Mouse (Mus musculus) liver, embryonic 11.5 days (tissue): ENCODE results near the gene Bloc1s2. TPM values are rescaled to one million over a fixed set of nuclear protein-coding genes. Genes with fewer than 3 reads are reported as not detected.

Experiments
- ATAC-seq: fragments of 200-750 bp; cut with Nextera tagmentation; replicated peaks from 2 replicates; pipeline ENCODE4 v1.8.0; 2017; ENCODE audit warnings: moderate number of reproducible peaks, mild to moderate bottlenecking, moderate TSS enrichment, moderate library complexity; ENCODE audit not compliant: low FRiP score
- DNase-seq: peaks from one replicate; pipeline ENCODE4 v3.0.0-alpha.2; 2017; ENCODE audit warnings: low spot score
- H3K27ac ChIP-seq: fragments of 300-500 bp; sonication (generic); 2 replicates; pipeline ENCODE4 v1.5.1; 2014; ENCODE audit warnings: mild to moderate bottlenecking, low read depth, low read length, control low read depth
- H3K27me3 ChIP-seq: fragments of 300-500 bp; sonication (generic); replicated peaks from 2 replicates; pipeline ENCODE4 v1.6.1; 2014; ENCODE audit warnings: low read length, mixed read lengths; ENCODE audit not compliant: control insufficient read depth, insufficient read depth
- H3K36me3 ChIP-seq: fragments of 300-500 bp; sonication (generic); 2 replicates; pipeline ENCODE4 v1.6.1; 2014; ENCODE audit warnings: mild to moderate bottlenecking, low read length, moderate library complexity, mixed read lengths; ENCODE audit not compliant: control insufficient read depth, insufficient read depth
- H3K4me1 ChIP-seq: fragments of 300-500 bp; sonication (generic); replicated peaks from 2 replicates; pipeline ENCODE4 v1.6.1; 2014; ENCODE audit warnings: low read length, mixed read lengths; ENCODE audit not compliant: control insufficient read depth, insufficient read depth
- H3K4me2 ChIP-seq: fragments of 300-500 bp; sonication (generic); 2 replicates; pipeline ENCODE4 v1.6.1; 2014; ENCODE audit warnings: mild to moderate bottlenecking, control low read depth, moderate library complexity
- H3K4me3 ChIP-seq: fragments of 300-500 bp; sonication (generic); 2 replicates; pipeline ENCODE4 v1.5.1; 2014; ENCODE audit warnings: low read depth, low read length, control low read depth
- H3K9ac ChIP-seq: fragments of 300-500 bp; sonication (generic); 2 replicates; pipeline ENCODE4 v1.6.1; 2014; ENCODE audit warnings: low read depth, low read length, control low read depth
- H3K9me3 ChIP-seq: fragments of 300-500 bp; sonication (generic); 2 replicates; pipeline ENCODE4 v1.6.1; 2016; ENCODE audit warnings: low read length, inconsistent platforms, mixed read lengths; ENCODE audit not compliant: control insufficient read depth
- WGBS: fragments of 180-500 bp; shearing (Covaris S2); extraction: QIAGEN DNeasy Blood & Tissue Kit; methylation state at CpG from one replicate; pipeline ENCODE4 v1.1.7; 2014; 5-methylcytosine and 5-hydroxymethylcytosine counted together
- polyA plus RNA-seq: library from polyadenylated mRNA; unstranded; fragments of >200 nt; fragmentation: Nextera tagmentation; extraction: Ambion mirVana; gene quantifications from 2 replicates; pipeline ENCODE4 v1.2.1, GENCODE M21; 2014

The Bloc1s2 gene
- polyA plus RNA-seq, 1 experiment from 2014 or later: 93.0 TPM

DNA sequence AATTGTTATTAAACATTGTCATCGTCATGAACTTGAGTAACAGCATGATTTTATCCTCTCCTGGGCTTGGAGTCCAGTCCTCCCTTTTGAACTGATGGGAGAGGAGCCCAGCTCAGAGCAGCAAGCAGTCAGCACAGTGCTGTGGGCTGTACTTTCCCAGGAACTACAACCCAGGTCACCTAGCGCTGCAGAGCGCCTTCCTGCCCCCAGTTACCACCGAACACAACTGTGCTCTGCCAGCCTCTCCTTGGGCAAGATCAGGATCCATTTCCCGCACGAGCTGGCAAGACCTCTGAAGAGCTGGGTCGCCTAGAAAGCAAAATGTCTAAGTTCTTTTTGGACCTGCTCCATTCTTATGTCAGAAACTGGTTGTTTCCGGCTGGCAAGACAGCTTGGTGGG lies 28.6 kb upstream of the Bloc1s2 start:
- WGBS: 65% methylated on average over 8 of the region's 8 CpGs
- no peak overlapping the region for H3K9ac ChIP-seq

DNA sequence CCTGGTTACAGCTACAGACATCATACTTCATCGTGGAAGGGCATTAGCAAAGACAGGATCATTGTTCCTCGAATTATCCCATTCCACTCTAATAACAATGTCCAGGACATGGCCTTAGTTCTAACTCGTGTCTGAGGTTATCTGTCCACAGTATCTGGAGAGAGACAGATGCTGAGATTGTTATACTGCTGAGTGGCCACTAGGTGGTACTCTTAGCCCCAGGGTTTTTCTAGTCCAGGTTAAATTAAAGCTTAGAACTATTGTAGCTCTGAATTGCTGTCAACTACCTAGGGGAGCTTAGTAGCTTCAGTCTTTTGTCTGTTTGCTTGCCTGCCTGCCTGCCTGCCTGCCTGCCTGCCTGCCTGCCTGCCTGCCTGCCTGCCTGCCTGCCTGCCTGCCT lies 15.3 kb upstream of the Bloc1s2 start:
- DNase-seq (no peak), ATAC-seq (no peak)
- 10% methylated on average over 3 of the region's 3 CpGs for WGBS
- H3K4me2 ChIP-seq: no peak overlapping the region
- H3K4me3 ChIP-seq: no peak overlapping the region
- H3K27me3 ChIP-seq: 0 out of 2 replicates have a peak, but pooled peaks cover 2% of the 10 kb centered on the region
- H3K9me3 ChIP-seq: no peaks in the 10 kb centered on the region
- no peaks in the 10 kb centered on the region for H3K36me3 ChIP-seq
- no peak overlapping the region for H3K9ac ChIP-seq
- no peaks in the 10 kb centered on the region for H3K4me1 ChIP-seq
- H3K27ac ChIP-seq: no peak overlapping the region

More for the DNA sequence above, 28.6 kb upstream of the Bloc1s2 start:
- Histone ChIP-seq H3K27me3 (no peaks in the 10 kb centered on the region), H3K4me1 (no peaks in the 10 kb centered on the region), H3K4me2 (no peak overlapping the region), H3K9me3 (peaks cover 4% of the 10 kb centered on the region; the same call in 1 of the 2 replicates), H3K27ac (no peak overlapping the region), H3K4me3 (no peak overlapping the region), H3K36me3 (no peaks in the 10 kb centered on the region)
- no peak for DNase-seq
- ATAC-seq: no peak

DNA sequence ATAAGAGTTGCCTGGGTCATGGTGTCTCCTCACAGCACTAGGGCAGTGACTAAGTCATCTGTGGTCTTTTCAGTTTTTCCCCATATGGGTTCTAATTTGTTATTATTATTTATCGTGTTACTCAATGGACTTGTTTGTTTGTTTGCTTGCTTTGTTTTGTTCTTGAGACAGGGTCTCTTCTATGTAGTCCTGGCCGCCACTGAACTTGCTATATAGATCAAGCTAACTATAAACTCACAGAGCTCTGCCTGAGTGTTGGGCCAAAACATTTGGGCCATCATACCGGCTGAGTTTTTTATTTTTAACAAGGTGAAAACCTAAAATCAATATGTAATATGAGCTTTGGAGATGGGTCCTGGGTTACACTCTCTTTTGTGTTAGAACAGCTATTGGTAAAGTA lies 13.1 kb upstream of the Bloc1s2 start:
- no peaks in the 10 kb centered on the region for H3K9me3 ChIP-seq
- ATAC-seq (no peak), DNase-seq (no peak)
- no peak overlapping the region for H3K4me2 ChIP-seq
- 67% methylated on average over 3 of the region's 3 CpGs for WGBS
- no peaks in the 10 kb centered on the region for H3K4me1 ChIP-seq
- H3K27ac ChIP-seq: no peak overlapping the region
- H3K27me3 ChIP-seq: peaks cover 10% of the 10 kb centered on the region; the same call in 1 of the 2 replicates
- H3K4me3 ChIP-seq: no peak overlapping the region
- H3K36me3 ChIP-seq: no peaks in the 10 kb centered on the region
- H3K9ac ChIP-seq: no peak overlapping the region

DNA sequence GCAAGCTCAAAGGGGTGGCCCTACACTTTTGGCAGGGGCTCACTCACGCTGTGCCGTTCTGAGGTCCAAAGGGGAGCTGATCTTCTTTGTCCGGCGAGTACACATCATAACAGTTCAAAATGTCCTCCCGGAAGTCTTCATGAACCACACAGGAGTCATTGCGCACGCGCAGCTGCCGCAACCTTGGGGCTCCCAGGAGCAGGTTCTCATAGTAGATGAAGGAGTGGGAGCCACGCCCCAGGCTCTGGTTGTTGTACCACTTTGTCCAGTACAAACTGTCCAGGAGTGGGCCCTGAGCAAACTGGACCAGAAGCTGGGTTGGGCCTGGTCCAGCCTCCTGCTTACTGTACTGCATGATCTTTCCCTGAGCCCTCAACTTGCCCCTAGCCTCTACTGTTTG lies 10.8 kb upstream of the Bloc1s2 start:
- H3K27ac ChIP-seq: no peak overlapping the region
- peaks cover 13% of the 10 kb centered on the region; the same call in 1 of the 2 replicates for H3K27me3 ChIP-seq
- H3K9ac ChIP-seq: no peak overlapping the region
- H3K4me1 ChIP-seq: no peaks in the 10 kb centered on the region
- DNase-seq: no peak
- no peaks in the 10 kb centered on the region for H3K36me3 ChIP-seq
- 90% methylated on average over 10 of the region's 10 CpGs for WGBS
- H3K4me3 ChIP-seq: no peak overlapping the region
- no peak for ATAC-seq
- no peaks in the 10 kb centered on the region for H3K9me3 ChIP-seq
- no peak overlapping the region for H3K4me2 ChIP-seq

DNA sequence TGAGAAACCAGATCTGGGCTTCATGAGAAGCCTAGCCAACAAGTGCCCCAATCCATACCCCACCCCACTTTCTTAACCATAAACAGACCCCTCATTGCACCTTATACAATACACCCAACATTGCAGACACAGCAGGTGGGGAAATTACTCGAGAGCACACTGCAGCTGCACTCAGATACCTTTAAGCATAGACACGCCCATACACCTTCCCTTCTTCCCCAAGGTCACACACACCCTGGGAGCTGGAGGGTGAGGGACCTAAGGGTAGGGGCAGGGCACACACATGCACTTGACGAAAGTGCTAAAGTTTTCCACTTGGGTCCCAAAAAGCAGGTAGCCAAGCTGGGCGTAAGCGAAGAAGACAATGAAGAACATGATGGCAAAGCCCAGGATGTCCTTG lies 7.5 kb upstream of the Bloc1s2 start:
- H3K9ac ChIP-seq: no peak overlapping the region
- no peaks in the 10 kb centered on the region for H3K4me1 ChIP-seq
- H3K27me3 ChIP-seq: peaks cover 13% of the 10 kb centered on the region; the same call in 1 of the 2 replicates
- H3K27ac ChIP-seq: no peak overlapping the region
- H3K9me3 ChIP-seq: no peaks in the 10 kb centered on the region
- ATAC-seq (no peak), DNase-seq (no peak)
- H3K36me3 ChIP-seq: no peaks in the 10 kb centered on the region
- no peak overlapping the region for H3K4me3 ChIP-seq
- 71% methylated on average over 5 of the region's 5 CpGs for WGBS
- H3K4me2 ChIP-seq: no peak overlapping the region

DNA sequence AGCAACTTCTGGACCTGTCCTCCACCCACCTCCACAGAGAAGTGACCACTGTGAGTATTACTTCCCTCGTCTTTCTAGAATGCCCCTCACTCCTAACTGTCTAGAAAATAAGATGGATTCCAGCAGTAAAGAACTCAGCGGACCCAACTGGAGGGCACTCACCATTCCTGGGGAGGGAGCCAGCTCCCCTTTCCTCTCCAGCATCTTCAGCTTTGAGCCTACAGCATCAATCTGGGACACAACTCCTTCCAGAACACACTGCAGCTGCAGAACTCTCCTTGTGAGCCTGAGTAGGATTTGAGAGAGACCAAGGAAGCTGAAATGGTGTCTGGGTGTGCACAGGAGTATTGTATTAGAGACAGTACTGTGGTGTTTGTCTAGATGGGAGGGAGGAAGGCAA lies 2.7 kb upstream of the Bloc1s2 start:
- no peaks in the 10 kb centered on the region for H3K36me3 ChIP-seq
- peaks cover 3% of the 10 kb centered on the region for H3K27me3 ChIP-seq
- H3K4me2 ChIP-seq: no peak overlapping the region
- no peak overlapping the region for H3K9ac ChIP-seq
- H3K4me1 ChIP-seq: peaks cover 8% of the 10 kb centered on the region
- H3K27ac ChIP-seq: no peak overlapping the region
- ATAC-seq (no peak), DNase-seq (no peak)
- no peaks in the 10 kb centered on the region for H3K9me3 ChIP-seq
- 71% methylated on average over 2 of the region's 2 CpGs for WGBS
- no peak overlapping the region for H3K4me3 ChIP-seq

DNA sequence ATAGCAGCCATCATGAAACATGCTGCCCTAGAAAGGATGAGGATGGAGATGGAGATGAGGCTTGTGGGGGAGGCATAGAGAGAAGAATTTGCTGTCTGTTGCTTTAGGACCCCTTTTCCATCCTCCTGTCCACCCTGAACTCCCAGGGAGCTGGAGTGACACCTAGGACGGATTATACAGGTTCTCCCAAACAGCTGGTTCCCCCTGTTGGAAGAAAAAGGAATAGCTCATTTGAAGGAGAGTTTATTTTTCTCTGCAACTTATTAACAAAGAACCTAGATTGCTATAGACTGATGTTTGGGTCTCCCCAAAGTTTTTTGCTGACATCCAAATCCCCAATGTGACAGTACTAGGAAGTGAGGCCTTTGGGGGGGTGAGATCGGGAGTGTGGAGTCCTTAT lies 2.1 kb upstream of the Bloc1s2 start:
- Histone ChIP-seq H3K4me1 (peaks cover 8% of the 10 kb centered on the region), H3K4me2 (no peak overlapping the region), H3K9me3 (no peaks in the 10 kb centered on the region), H3K9ac (no peak overlapping the region), H3K27me3 (peaks cover 3% of the 10 kb centered on the region), H3K27ac (no peak overlapping the region), H3K36me3 (no peaks in the 10 kb centered on the region), H3K4me3 (no peak overlapping the region)
- ATAC-seq: no peak
- no peak for DNase-seq
- WGBS: 28% methylated on average over 2 of the region's 2 CpGs

DNA sequence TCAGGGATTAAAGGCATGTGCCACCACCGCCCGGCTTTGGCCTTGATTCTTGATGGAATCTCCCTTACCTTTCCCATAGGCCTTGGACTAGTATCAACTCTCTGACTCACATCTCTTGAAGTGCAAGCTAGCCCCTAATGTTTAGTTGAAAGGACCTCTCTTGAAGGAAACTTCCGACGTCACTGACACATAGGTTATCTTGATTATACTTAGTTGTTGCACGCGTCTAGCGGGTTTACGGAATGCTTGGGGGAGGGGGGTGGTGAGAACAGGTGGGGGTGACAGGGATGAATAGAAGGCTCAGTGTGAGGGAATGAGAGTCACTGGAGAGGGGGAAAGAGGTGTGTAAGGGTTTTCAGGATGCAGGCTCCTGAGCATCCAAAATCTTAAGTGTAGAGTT lies 705 bp upstream of the Bloc1s2 start:
- peaks cover 10% of the 10 kb centered on the region for H3K36me3 ChIP-seq
- H3K27me3 ChIP-seq: no peaks in the 10 kb centered on the region; the same call in 1 of the 2 replicates
- DNase-seq (no peak), ATAC-seq (no peak)
- no peak overlapping the region for H3K4me2 ChIP-seq
- no peak overlapping the region for H3K4me3 ChIP-seq
- H3K27ac ChIP-seq: no peak overlapping the region
- H3K9ac ChIP-seq: no peak overlapping the region
- H3K9me3 ChIP-seq: no peaks in the 10 kb centered on the region
- WGBS: 91% methylated on average over 8 of the region's 8 CpGs
- peaks cover 8% of the 10 kb centered on the region for H3K4me1 ChIP-seq

DNA sequence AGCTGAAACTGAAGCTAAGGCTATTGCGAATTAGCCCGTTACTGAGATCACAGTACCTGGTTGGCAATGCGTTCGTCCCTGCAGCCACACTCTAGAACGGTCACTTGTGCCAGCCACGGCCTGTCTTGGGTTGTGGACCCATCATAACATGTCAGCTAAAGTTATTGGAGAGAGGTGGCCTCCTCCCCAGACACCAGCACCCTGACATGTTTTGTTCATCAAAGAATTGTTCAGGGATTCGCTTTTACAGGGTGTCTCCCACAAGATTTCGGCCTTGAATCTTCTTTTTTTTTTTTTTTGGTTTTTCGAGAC lies 278 bp upstream of the Bloc1s2 start:
- Histone ChIP-seq H3K36me3 (peaks cover 12% of the 10 kb centered on the region), H3K27ac (no peak overlapping the region), H3K9ac (peak overlapping the region; percentile 74; the same call in 1 of the 2 replicates), H3K4me3 (peak overlapping the region; percentile 81), H3K4me2 (peak overlapping the region; percentile 85), H3K9me3 (no peaks in the 10 kb centered on the region), H3K27me3 (no peaks in the 10 kb centered on the region; the same call in 1 of the 2 replicates), H3K4me1 (peaks cover 8% of the 10 kb centered on the region)
- 61% methylated on average over 9 of the region's 9 CpGs for WGBS
- DNase-seq (no peak), ATAC-seq (peak; percentile 37)
